Mouse (Mus musculus) urinary bladder, postnatal 10 days (tissue): ENCODE measurements around the gene Rsph10b.
"Not testable (repeated sequence)": the region's sequence is repeated elsewhere in the genome, so short reads cannot be mapped to it uniquely, and the experiment has no call there.

ENCODE experiments used
- DNase-seq: peaks from one replicate; pipeline ENCODE4 v3.0.0; 2022; ENCODE audit warnings: low spot score

Rsph10b gene

GRCm38 (mm10) chr5:143993260-143993659 lies 60.4 kb downstream of the Rsph10b start:
- DNase-seq: no peak

- DNase-seq: no peak
Observed at GRCm38 (mm10) chr5:143993849-143994248, 61.0 kb downstream of the Rsph10b start.

- DNase-seq: no peak
Observed at GRCm38 (mm10) chr5:143994632-143995365, 62.0 kb downstream of the Rsph10b start.

- DNase-seq: no peak
Observed at GRCm38 (mm10) chr5:143999409-143999808, 66.6 kb downstream of the Rsph10b start.

- no peak for DNase-seq
Observed at GRCm38 (mm10) chr5:144002461-144003192, 69.8 kb downstream of the Rsph10b start.

- DNase-seq: not testable (repeated sequence)
Observed at GRCm38 (mm10) chr5:144013366-144014134, 80.7 kb downstream of the Rsph10b start.

- DNase-seq: peak; percentile 19
Observed at GRCm38 (mm10) chr5:144014551-144015311, 81.9 kb downstream of the Rsph10b start, which contains the start of gene Ccz1. Gene Ccz1 (minus strand): TSS chr5:144014877.

- DNase-seq: no peak
Observed at GRCm38 (mm10) chr5:144015312-144015650, 82.4 kb downstream of the Rsph10b start.

GRCm38 (mm10) chr5:144015845-144016244 lies 83.0 kb downstream of the Rsph10b start:
- DNase-seq: no peak

GRCm38 (mm10) chr5:144026620-144027263 lies 93.9 kb downstream of the Rsph10b start, which contains the start of gene Ocm:
Gene Ocm (minus strand): TSS chr5:144026670.
- no peak for DNase-seq

- DNase-seq: no peak
Observed at GRCm38 (mm10) chr5:144032491-144032890, 99.7 kb downstream of the Rsph10b start.

- no peak for DNase-seq
Observed at GRCm38 (mm10) chr5:144034567-144034966, 101.7 kb downstream of the Rsph10b start.
